Mouse (Mus musculus) kidney, embryonic 16.5 days (tissue): ENCODE results near the gene Vamp4. TPM values are rescaled to one million over a fixed set of nuclear protein-coding genes. Genes with fewer than 3 reads are reported as not detected.
"Not testable (repeated sequence)": the region's sequence is repeated elsewhere in the genome, so short reads cannot be mapped to it uniquely, and the experiment has no call there.

ENCODE experiments used
- ATAC-seq: fragments of 200-750 bp; cut with Nextera tagmentation; 2 replicates; pipeline ENCODE4 v1.8.0; 2017; ENCODE audit warnings: moderate TSS enrichment; ENCODE audit not compliant: low FRiP score, low TSS enrichment
- H3K27ac ChIP-seq: fragments of 300-500 bp; sonication (generic); 2 replicates; pipeline ENCODE4 v1.5.1; 2014; ENCODE audit warnings: low read length
- H3K27me3 ChIP-seq: fragments of 300-500 bp; sonication (generic); 2 replicates; pipeline ENCODE4 v1.6.1; 2014; ENCODE audit warnings: low read length, control low read depth, mixed read lengths; ENCODE audit not compliant: insufficient read depth
- H3K36me3 ChIP-seq: fragments of 300-500 bp; sonication (generic); 2 replicates; pipeline ENCODE4 v1.6.1; 2014; ENCODE audit warnings: low read length, control low read depth, mixed read lengths; ENCODE audit not compliant: insufficient read depth
- H3K4me1 ChIP-seq: fragments of 300-500 bp; sonication (generic); 2 replicates; pipeline ENCODE4 v1.6.1; 2014; ENCODE audit warnings: low read length, control low read depth, mixed read lengths; ENCODE audit not compliant: insufficient read depth
- H3K4me2 ChIP-seq: fragments of 300-500 bp; sonication (generic); replicated peaks from 2 replicates; pipeline ENCODE4 v1.6.1; 2014; ENCODE audit warnings: low read depth, low read length
- H3K4me3 ChIP-seq: fragments of 300-500 bp; sonication (generic); 2 replicates; pipeline ENCODE4 v1.5.1; 2014; ENCODE audit warnings: mild to moderate bottlenecking, low read length
- H3K9ac ChIP-seq: fragments of 300-500 bp; sonication (generic); replicated peaks from 2 replicates; pipeline ENCODE4 v1.6.1; 2014; ENCODE audit warnings: low read length
- H3K9me3 ChIP-seq: fragments of 300-500 bp; sonication (generic); 2 replicates; pipeline ENCODE4 v1.6.1; 2016; ENCODE audit warnings: low read length, control low read depth
- WGBS: fragments of 180-500 bp; shearing (Covaris S2); extraction: QIAGEN DNeasy Blood & Tissue Kit; methylation state at CpG from one replicate; pipeline ENCODE4 v1.1.7; 2014; 5-methylcytosine and 5-hydroxymethylcytosine counted together
- polyA plus RNA-seq: library from polyadenylated mRNA; unstranded; fragments of >200 nt; fragmentation: Nextera tagmentation; extraction: Ambion mirVana; gene quantifications from 2 replicates; pipeline ENCODE4 v1.2.1, GENCODE M21; 2015

Gene Vamp4
- polyA plus RNA-seq, 1 experiment from 2014 or later: 52.6 TPM

DNA sequence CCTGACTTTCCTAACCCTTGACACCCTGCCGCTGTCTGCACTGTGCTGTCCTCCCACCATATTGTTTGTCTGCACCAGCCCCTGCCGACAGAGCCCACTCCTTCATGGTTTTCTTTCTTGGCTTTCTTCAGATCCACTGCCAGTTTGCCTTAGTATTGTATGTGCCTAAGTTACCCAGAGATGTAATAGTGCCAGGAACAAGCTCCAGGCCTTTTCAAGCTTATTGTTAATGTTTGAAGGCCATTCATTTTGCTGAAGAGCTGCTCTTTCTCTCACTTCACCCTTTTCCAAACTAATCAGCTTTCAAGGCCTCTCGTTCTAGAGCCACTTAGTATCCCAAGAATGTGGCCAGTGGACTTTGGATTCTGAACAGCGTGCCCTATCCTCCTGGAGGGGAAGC, 40.9 kb downstream of the Vamp4 start:
- WGBS: 80% methylated on average over 4 of the region's 4 CpGs
- H3K36me3 ChIP-seq: no peaks in the 10 kb centered on the region

GRCm38 (mm10) chr1:162615511-162615910, 45.2 kb downstream of the Vamp4 start:
- Histone ChIP-seq H3K9ac (no peak overlapping the region), H3K9me3 (no peaks in the 10 kb centered on the region), H3K4me3 (no peak overlapping the region), H3K4me1 (no peaks in the 10 kb centered on the region), H3K36me3 (no peaks in the 10 kb centered on the region), H3K27ac (no peak overlapping the region), H3K4me2 (no peak overlapping the region), H3K27me3 (no peaks in the 10 kb centered on the region)
- WGBS: 81% methylated on average over 1 of the region's 1 CpGs
- no peak for ATAC-seq

More for the DNA sequence above, 40.9 kb downstream of the Vamp4 start:
- ATAC-seq: no peak
- Histone ChIP-seq H3K9me3 (no peaks in the 10 kb centered on the region), H3K9ac (no peak overlapping the region), H3K4me3 (no peak overlapping the region), H3K4me1 (no peaks in the 10 kb centered on the region), H3K27ac (no peak overlapping the region), H3K27me3 (no peaks in the 10 kb centered on the region), H3K4me2 (no peak overlapping the region)

DNA sequence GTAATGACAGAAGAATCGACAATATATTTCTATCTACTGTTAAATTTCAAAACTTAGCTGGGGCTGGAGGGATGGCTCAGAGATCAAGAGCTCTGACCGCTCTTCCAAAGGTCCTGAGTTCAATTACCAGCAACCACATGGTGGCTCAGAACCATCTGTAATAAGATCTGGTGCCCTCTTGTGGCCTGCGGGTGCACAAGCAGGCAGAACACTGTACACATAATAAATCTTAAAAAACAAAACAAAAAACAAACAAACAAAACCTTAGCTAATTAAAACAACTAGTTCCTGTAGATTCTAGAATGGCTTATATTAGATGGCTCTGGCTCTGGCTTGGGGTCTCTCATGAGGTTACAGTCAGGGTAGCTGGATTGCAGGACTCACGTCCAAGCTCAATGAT, 50.2 kb downstream of the Vamp4 start:
- no peak for ATAC-seq
- no peaks in the 10 kb centered on the region for H3K9me3 ChIP-seq
- no peak overlapping the region for H3K9ac ChIP-seq
- H3K4me2 ChIP-seq: no peak overlapping the region
- no peak overlapping the region for H3K27ac ChIP-seq
- 72% methylated on average over 4 of the region's 4 CpGs for WGBS
- H3K36me3 ChIP-seq: no peaks in the 10 kb centered on the region
- no peaks in the 10 kb centered on the region for H3K27me3 ChIP-seq
- no peaks in the 10 kb centered on the region for H3K4me1 ChIP-seq
- no peak overlapping the region for H3K4me3 ChIP-seq

DNA sequence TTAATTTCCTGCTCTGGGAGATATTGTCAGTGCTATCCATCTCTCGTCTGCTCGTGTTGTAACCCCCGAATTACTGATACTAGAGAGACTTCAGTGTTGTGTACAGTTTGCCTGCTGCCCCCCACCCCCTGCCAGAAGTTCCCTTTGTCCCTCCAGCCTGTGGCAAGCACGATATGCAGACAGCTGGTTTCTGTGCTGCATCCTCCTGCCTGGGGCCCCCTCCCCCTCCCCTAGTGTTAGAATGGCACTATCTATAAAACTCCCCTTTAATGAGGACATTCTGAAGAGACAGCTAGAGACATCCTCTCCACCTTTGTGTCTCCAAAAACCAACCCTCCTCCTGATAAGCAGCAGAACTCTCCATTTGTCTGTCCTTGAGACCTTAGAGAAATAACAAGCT, 53.6 kb downstream of the Vamp4 start:
- H3K9ac ChIP-seq: no peak overlapping the region
- ATAC-seq: no peak
- no peak overlapping the region for H3K4me2 ChIP-seq
- no peaks in the 10 kb centered on the region for H3K9me3 ChIP-seq
- H3K27ac ChIP-seq: no peak overlapping the region
- H3K4me1 ChIP-seq: no peaks in the 10 kb centered on the region
- H3K27me3 ChIP-seq: no peaks in the 10 kb centered on the region
- H3K4me3 ChIP-seq: no peak overlapping the region
- no peaks in the 10 kb centered on the region for H3K36me3 ChIP-seq
- WGBS: 20% methylated on average over 4 of the region's 4 CpGs

DNA sequence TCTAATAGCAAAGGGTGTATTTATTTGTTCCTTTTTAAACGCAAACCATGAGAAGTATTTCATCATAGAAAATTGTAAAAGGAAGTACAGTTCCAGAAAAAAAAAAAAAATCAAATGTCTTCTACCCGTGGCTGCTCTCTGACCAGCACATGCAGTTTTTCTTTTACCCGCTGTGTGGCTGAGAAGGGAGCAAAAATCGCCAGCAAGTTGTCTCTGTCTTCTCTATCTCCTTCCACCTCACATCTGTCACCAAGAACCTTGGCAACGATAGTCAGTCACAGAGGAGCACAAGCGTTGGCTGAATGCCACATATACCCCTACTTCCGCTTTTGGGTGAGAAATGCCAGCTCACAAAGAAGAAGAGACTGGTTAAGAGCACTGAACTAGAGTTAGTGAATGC, 54.9 kb downstream of the Vamp4 start:
- WGBS: 60% methylated on average over 7 of the region's 7 CpGs
- Histone ChIP-seq H3K36me3 (no peaks in the 10 kb centered on the region), H3K4me1 (no peaks in the 10 kb centered on the region), H3K9ac (no peak overlapping the region), H3K4me2 (no peak overlapping the region), H3K27me3 (no peaks in the 10 kb centered on the region), H3K27ac (no peak overlapping the region), H3K9me3 (no peaks in the 10 kb centered on the region), H3K4me3 (no peak overlapping the region)
- ATAC-seq: no peak

- H3K27me3 ChIP-seq, H3K36me3 ChIP-seq, H3K4me2 ChIP-seq, ATAC-seq, H3K27ac ChIP-seq, H3K9me3 ChIP-seq, H3K9ac ChIP-seq, H3K4me3 ChIP-seq, H3K4me1 ChIP-seq: not testable (repeated sequence)
- WGBS: 83% methylated on average over 4 of the region's 4 CpGs
Observed at GRCm38 (mm10) chr1:162627821-162628220, 57.5 kb downstream of the Vamp4 start.

DNA sequence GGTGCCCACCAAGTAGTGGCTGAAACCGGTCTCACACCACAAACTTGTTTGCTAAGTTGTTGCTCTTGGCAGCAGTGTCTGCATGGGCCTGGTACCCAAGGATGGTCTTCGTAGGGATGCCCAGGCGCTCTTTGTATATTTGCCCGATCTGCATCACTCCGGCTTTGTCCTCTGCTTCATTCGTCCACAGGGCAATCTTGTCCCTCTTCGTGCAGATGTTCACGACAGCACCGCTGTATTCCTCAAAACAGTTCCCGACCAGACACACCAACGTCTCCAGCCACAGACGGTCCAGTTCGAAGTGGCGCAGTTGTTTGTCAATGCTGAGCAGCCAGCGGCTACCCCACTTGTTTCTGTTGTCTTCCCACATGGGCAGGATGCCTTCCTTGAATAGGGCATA, 58.0 kb downstream of the Vamp4 start:
- not testable (repeated sequence) for H3K27me3 ChIP-seq, H3K4me1 ChIP-seq, ATAC-seq, H3K27ac ChIP-seq, H3K36me3 ChIP-seq, H3K4me3 ChIP-seq, H3K9ac ChIP-seq, H3K4me2 ChIP-seq, H3K9me3 ChIP-seq
- 93% methylated on average over 15 of the region's 15 CpGs for WGBS

DNA sequence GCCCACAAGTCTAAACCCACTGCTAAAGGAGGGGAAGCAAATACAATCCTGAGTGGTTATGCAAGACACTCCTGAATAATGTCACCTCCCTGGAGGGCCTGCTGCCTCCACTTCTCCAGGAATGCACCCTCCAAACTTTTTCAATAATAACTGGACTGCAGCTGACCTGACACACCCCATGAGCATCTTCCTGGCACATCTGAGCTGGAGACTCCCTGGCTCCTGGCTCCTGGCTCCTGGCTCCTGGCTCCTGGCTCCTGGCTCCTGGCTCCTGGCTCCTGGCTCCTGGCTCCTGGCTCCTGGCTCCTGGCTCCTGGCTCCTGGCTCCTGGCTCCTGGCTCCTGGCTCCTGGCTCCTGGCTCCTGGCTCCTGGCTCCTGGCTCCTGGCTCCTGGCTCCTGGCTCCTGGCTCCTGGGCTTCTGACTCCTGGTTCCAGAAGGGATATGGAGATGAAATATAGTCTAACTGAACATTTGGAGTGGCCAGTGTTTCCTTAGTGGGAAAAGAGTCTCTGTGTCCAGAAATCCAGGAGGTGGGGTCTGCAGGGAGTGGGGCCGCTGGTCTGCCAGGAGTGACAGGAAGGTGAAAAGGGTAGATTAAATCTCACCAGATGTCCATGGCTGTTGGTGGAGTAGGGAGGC, 65.1 kb downstream of the Vamp4 start:
- not testable (repeated sequence) for H3K9me3 ChIP-seq, H3K4me2 ChIP-seq, H3K9ac ChIP-seq, H3K27ac ChIP-seq, H3K4me1 ChIP-seq, H3K36me3 ChIP-seq, H3K4me3 ChIP-seq, ATAC-seq, H3K27me3 ChIP-seq
- WGBS: 6% methylated on average over 1 of the region's 1 CpGs

- Histone ChIP-seq H3K27me3 (no peaks in the 10 kb centered on the region), H3K27ac (no peak overlapping the region), H3K4me1 (0 out of 2 replicates have a peak, but pooled peaks cover 3% of the 10 kb centered on the region), H3K4me3 (no peak overlapping the region), H3K4me2 (no peak overlapping the region), H3K9ac (no peak overlapping the region), H3K36me3 (no peaks in the 10 kb centered on the region), H3K9me3 (no peaks in the 10 kb centered on the region)
- WGBS: 63% methylated on average over 3 of the region's 3 CpGs
- ATAC-seq: no peak
Observed at GRCm38 (mm10) chr1:162636516-162636915, 66.2 kb downstream of the Vamp4 start.

- Histone ChIP-seq H3K27me3 (no peaks in the 10 kb centered on the region), H3K9ac (no peak overlapping the region), H3K9me3 (no peaks in the 10 kb centered on the region), H3K4me2 (no peak overlapping the region), H3K4me3 (no peak overlapping the region), H3K4me1 (0 out of 2 replicates have a peak, but pooled peaks cover 3% of the 10 kb centered on the region), H3K36me3 (no peaks in the 10 kb centered on the region), H3K27ac (no peak overlapping the region)
- ATAC-seq: no peak
- 85% methylated on average over 4 of the region's 4 CpGs for WGBS
Observed at GRCm38 (mm10) chr1:162638535-162638934, 68.2 kb downstream of the Vamp4 start.
